Mouse (Mus musculus) intestine, embryonic 15.5 days (tissue): ENCODE measurements at regions not wholly inside any gene's neighbourhood (a gene's known extent, or its start where the extent isn't known, plus 50 kb on each side); places are given as distances from the start of the nearest gene placed in this dataset.
"Not testable (repeated sequence)": the region's sequence is repeated elsewhere in the genome, so short reads cannot be mapped to it uniquely, and the experiment has no call there.

ENCODE experiments used
- ATAC-seq: fragments of 200-750 bp; cut with Nextera tagmentation; 2 replicates; pipeline ENCODE4 v1.8.0; 2017; ENCODE audit warnings: moderate TSS enrichment, moderate library complexity
- H3K27ac ChIP-seq: fragments of 300-500 bp; sonication (generic); 2 replicates; pipeline ENCODE4 v1.5.1; 2015; ENCODE audit warnings: mild to moderate bottlenecking, inconsistent platforms
- H3K27me3 ChIP-seq: fragments of 300-500 bp; sonication (generic); replicated peaks from 2 replicates; pipeline ENCODE4 v1.6.1; 2015; ENCODE audit warnings: inconsistent platforms
- H3K36me3 ChIP-seq: fragments of 300-500 bp; sonication (generic); 2 replicates; pipeline ENCODE4 v1.6.1; 2015; ENCODE audit warnings: inconsistent platforms
- H3K4me1 ChIP-seq: fragments of 300-500 bp; sonication (generic); replicated peaks from 2 replicates; pipeline ENCODE4 v1.6.1; 2015; ENCODE audit warnings: inconsistent platforms
- H3K4me2 ChIP-seq: fragments of 300-500 bp; sonication (generic); replicated peaks from 2 replicates; pipeline ENCODE4 v1.6.1; 2015; ENCODE audit warnings: mild to moderate bottlenecking, inconsistent platforms
- H3K4me3 ChIP-seq: fragments of 300-500 bp; sonication (generic); replicated peaks from 2 replicates; pipeline ENCODE4 v1.5.1; 2015; ENCODE audit warnings: inconsistent platforms
- H3K9ac ChIP-seq: fragments of 300-500 bp; sonication (generic); 2 replicates; pipeline ENCODE4 v1.6.1; 2015; ENCODE audit warnings: inconsistent platforms
- H3K9me3 ChIP-seq: fragments of 300-500 bp; sonication (generic); 2 replicates; pipeline ENCODE4 v1.6.1; 2016; ENCODE audit warnings: inconsistent platforms
- WGBS: fragments of 180-500 bp; shearing (Covaris S2); methylation state at CpG from one replicate; pipeline ENCODE4 v1.1.7; 2015; 5-methylcytosine and 5-hydroxymethylcytosine counted together

GRCm38 (mm10) chr7:73688451-73688850, 51.7 kb upstream of the Fam174b start:
- WGBS, result 73% methylated on average over 7 of the region's 7 CpGs
- no peak for ATAC-seq
- Histone ChIP-seq H3K4me3 (no peak overlapping the region), H3K9me3 (no peaks in the 10 kb centered on the region), H3K27me3 (no peaks in the 10 kb centered on the region), H3K4me1 (no peaks in the 10 kb centered on the region), H3K4me2 (no peak overlapping the region), H3K9ac (no peak overlapping the region), H3K27ac (no peak overlapping the region), H3K36me3 (no peaks in the 10 kb centered on the region)

- H3K36me3 ChIP-seq, H3K27ac ChIP-seq, ATAC-seq, H3K4me2 ChIP-seq, H3K4me1 ChIP-seq, H3K27me3 ChIP-seq, H3K4me3 ChIP-seq, H3K9ac ChIP-seq, H3K9me3 ChIP-seq: not testable (repeated sequence)
- 94% methylated on average over 17 of the region's 17 CpGs for WGBS
These were observed 53.9 kb upstream of the Fam174b start for GRCm38 (mm10) chr7:73686245-73686644.

- WGBS, result 77% methylated on average over 5 of the region's 5 CpGs
- Histone ChIP-seq H3K27me3 (no peaks in the 10 kb centered on the region), H3K9ac (no peak overlapping the region), H3K36me3 (no peaks in the 10 kb centered on the region), H3K4me1 (no peaks in the 10 kb centered on the region), H3K4me3 (no peak overlapping the region), H3K4me2 (no peak overlapping the region), H3K27ac (no peak overlapping the region), H3K9me3 (no peaks in the 10 kb centered on the region)
- no peak for ATAC-seq
These were observed 57.3 kb upstream of the Fam174b start for GRCm38 (mm10) chr7:73682756-73683155.

DNA sequence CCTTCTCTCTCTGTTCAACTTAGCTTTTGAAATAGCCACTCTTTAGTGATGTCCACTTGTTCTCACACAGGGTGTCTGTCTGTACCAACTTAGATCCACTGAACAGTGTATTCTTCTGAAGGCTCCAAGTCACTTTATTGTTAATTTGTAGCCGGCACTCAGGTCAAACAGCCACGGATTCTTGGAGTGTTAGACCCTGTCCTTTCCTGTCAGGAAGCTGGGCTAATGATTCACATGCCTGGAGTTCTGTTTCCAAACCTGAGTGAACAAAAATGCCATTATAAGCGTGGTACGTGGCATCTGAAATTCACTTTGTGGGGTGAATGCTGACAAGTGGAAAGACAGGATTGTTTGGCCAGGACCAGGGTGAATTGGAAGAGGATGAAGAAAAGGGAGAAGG, 69.5 kb upstream of the Fam174b start:
- WGBS, result 34% methylated on average over 4 of the region's 4 CpGs
- no peaks in the 10 kb centered on the region for H3K4me1 ChIP-seq
- no peaks in the 10 kb centered on the region for H3K36me3 ChIP-seq
- no peaks in the 10 kb centered on the region for H3K27me3 ChIP-seq
- H3K4me3 ChIP-seq, result no peak overlapping the region
- no peak overlapping the region for H3K9ac ChIP-seq
- no peak overlapping the region for H3K27ac ChIP-seq
- ATAC-seq, result no peak
- H3K4me2 ChIP-seq, result no peak overlapping the region
- no peaks in the 10 kb centered on the region for H3K9me3 ChIP-seq

DNA sequence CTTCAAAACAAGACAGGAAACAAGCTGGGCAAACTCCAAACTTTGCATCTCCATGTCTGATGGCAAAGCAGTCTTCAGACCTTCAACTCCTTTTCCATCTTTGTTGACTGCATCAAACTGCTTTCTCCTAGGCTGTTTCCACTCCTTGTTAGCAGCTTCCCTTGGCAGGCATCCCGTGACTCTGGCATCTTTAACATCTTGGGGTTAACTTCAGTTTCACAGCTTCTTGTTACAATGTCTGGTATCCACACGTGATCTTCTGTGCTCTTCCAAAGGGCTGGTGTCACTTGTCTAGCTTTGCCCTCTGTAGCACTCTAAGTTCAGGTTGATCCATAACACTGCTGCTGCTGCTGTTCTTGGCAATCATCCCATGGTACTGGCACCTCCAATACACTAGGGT, 71.3 kb upstream of the Fam174b start:
- WGBS, result 61% methylated on average over 2 of the region's 2 CpGs
- H3K4me1 ChIP-seq, result no peaks in the 10 kb centered on the region
- no peaks in the 10 kb centered on the region for H3K27me3 ChIP-seq
- no peak overlapping the region for H3K27ac ChIP-seq
- H3K9ac ChIP-seq, result no peak overlapping the region
- no peaks in the 10 kb centered on the region for H3K9me3 ChIP-seq
- no peak overlapping the region for H3K4me2 ChIP-seq
- no peak overlapping the region for H3K4me3 ChIP-seq
- no peaks in the 10 kb centered on the region for H3K36me3 ChIP-seq
- ATAC-seq, result no peak

- Histone ChIP-seq H3K27ac (no peak overlapping the region), H3K9ac (no peak overlapping the region), H3K9me3 (no peaks in the 10 kb centered on the region), H3K4me1 (no peaks in the 10 kb centered on the region), H3K4me3 (no peak overlapping the region), H3K27me3 (no peaks in the 10 kb centered on the region), H3K4me2 (no peak overlapping the region), H3K36me3 (no peaks in the 10 kb centered on the region)
- WGBS, result 69% methylated on average over 14 of the region's 14 CpGs
- ATAC-seq, result no peak
These were observed 73.0 kb upstream of the Fam174b start for GRCm38 (mm10) chr7:73666921-73667675.

DNA sequence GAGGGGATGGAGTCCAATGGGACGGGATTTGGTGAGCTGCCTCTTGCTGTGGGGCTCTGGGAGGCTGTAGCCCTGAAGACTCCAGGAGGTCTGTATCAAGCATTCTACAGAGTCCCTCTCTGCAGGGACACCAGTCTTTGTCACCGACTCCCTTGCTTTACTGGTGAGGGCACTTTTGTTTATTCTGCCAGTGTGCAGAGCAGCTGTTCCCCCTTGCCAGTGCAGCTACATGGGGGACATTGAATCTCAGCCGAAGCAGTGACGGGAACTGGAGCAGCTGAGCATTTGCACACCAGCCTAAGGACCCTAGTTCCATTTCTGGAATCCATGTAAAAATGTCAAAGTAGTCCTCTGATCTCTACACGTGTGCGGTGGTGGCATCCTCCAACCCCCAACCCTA, 75.1 kb upstream of the Fam174b start:
- Histone ChIP-seq H3K9me3 (no peaks in the 10 kb centered on the region), H3K27me3 (no peaks in the 10 kb centered on the region), H3K27ac (no peak overlapping the region), H3K4me2 (no peak overlapping the region), H3K4me3 (no peak overlapping the region), H3K36me3 (no peaks in the 10 kb centered on the region), H3K9ac (no peak overlapping the region), H3K4me1 (no peaks in the 10 kb centered on the region)
- WGBS, result 72% methylated on average over 6 of the region's 6 CpGs
- ATAC-seq, result no peak

GRCm38 (mm10) chr7:73662536-73662935, 77.6 kb upstream of the Fam174b start:
- no peak overlapping the region for H3K27ac ChIP-seq
- no peak overlapping the region for H3K9ac ChIP-seq
- H3K9me3 ChIP-seq, result no peaks in the 10 kb centered on the region
- H3K36me3 ChIP-seq, result no peaks in the 10 kb centered on the region
- H3K4me2 ChIP-seq, result no peak overlapping the region
- H3K4me3 ChIP-seq, result no peak overlapping the region
- WGBS, result 69% methylated on average over 9 of the region's 9 CpGs
- no peaks in the 10 kb centered on the region for H3K4me1 ChIP-seq
- no peak for ATAC-seq
- H3K27me3 ChIP-seq, result no peaks in the 10 kb centered on the region

- no peaks in the 10 kb centered on the region for H3K36me3 ChIP-seq
- no peak overlapping the region for H3K4me3 ChIP-seq
- no peaks in the 10 kb centered on the region for H3K27me3 ChIP-seq
- H3K9ac ChIP-seq, result no peak overlapping the region
- no peak overlapping the region for H3K27ac ChIP-seq
- peaks cover 5% of the 10 kb centered on the region; the same call in 1 of the 2 replicates for H3K4me1 ChIP-seq
- no peak overlapping the region for H3K4me2 ChIP-seq
- H3K9me3 ChIP-seq, result no peaks in the 10 kb centered on the region
- WGBS, result 91% methylated on average over 3 of the region's 3 CpGs
- no peak for ATAC-seq
These were observed 78.2 kb upstream of the Fam174b start for GRCm38 (mm10) chr7:73661901-73662300.

GRCm38 (mm10) chr7:73659551-73659950, 80.6 kb upstream of the Fam174b start:
- Histone ChIP-seq H3K4me2 (no peak overlapping the region), H3K27me3 (no peaks in the 10 kb centered on the region), H3K9me3 (no peaks in the 10 kb centered on the region), H3K27ac (no peak overlapping the region), H3K9ac (no peak overlapping the region), H3K36me3 (no peaks in the 10 kb centered on the region), H3K4me1 (peaks cover 5% of the 10 kb centered on the region; the same call in 1 of the 2 replicates), H3K4me3 (no peak overlapping the region)
- 83% methylated on average over 5 of the region's 5 CpGs for WGBS
- ATAC-seq, result no peak

GRCm38 (mm10) chr7:73657283-73657682, 82.8 kb upstream of the Fam174b start:
- no peak for ATAC-seq
- no peak overlapping the region for H3K4me3 ChIP-seq
- H3K27ac ChIP-seq, result no peak overlapping the region
- no peaks in the 10 kb centered on the region for H3K27me3 ChIP-seq
- no peak overlapping the region for H3K4me2 ChIP-seq
- no peaks in the 10 kb centered on the region for H3K9me3 ChIP-seq
- H3K36me3 ChIP-seq, result no peaks in the 10 kb centered on the region
- WGBS, result 38% methylated on average over 7 of the region's 7 CpGs
- H3K4me1 ChIP-seq, result peaks cover 6% of the 10 kb centered on the region; the same call in 1 of the 2 replicates
- no peak overlapping the region for H3K9ac ChIP-seq

DNA sequence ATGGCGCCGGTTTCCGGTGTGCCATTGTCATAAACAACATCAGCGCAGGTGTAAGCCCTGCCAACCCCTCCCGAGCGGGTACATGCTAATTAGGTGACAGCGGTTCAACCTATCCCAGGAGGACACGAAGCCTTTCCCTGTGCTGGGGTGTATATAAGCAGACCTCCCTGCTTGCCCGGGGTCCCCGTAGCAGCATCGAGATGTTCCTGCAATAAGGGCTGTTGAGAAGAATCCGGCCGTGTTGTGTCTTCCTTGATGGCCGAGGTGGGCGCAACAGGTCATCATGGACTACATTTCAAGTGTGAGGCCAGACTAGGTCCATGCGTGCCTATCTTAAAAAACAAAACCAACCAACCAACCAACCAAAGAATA, 83.7 kb upstream of the Fam174b start:
- not testable (repeated sequence) for H3K9me3 ChIP-seq, H3K27me3 ChIP-seq, ATAC-seq, H3K36me3 ChIP-seq, H3K9ac ChIP-seq, H3K27ac ChIP-seq, H3K4me1 ChIP-seq, H3K4me3 ChIP-seq, H3K4me2 ChIP-seq
- 92% methylated on average over 16 of the region's 16 CpGs for WGBS

DNA sequence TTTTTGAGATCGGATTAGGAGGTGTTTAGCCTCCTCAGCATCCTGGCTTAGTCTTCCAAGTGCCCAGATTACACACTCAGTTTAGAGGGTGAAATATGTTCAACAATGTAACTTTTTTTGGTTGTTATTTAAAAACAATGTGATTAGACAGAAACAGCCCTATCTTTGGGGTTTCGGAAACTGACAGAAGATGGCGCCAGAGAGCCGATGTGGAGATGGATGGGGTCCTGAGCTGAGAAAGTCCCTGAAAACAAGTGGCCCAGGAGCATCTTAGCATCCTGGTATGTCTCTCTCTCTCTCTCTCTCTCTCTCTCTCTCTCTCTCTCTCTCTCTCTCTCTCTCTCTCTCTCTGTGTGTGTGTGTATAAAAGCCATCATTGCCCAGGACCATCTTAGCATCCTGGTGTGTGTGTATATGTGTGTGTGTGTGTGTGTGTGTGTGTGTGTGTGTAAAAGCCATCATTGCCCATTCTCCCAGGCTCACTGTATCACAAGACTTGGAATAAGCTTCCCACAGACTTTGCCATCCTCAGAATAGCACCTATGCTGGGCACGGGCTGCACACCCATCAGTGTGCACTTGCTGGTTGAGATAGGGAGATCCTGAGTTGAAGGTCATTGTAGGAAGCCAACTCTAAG, 84.2 kb upstream of the Fam174b start:
- no peak for ATAC-seq
- H3K9me3 ChIP-seq, result no peaks in the 10 kb centered on the region
- 24% methylated on average over 5 of the region's 5 CpGs for WGBS

More for the DNA sequence above, 84.2 kb upstream of the Fam174b start:
- H3K4me3 ChIP-seq, result no peak overlapping the region
- no peaks in the 10 kb centered on the region for H3K27me3 ChIP-seq
- H3K9ac ChIP-seq, result no peak overlapping the region
- H3K4me1 ChIP-seq, result peaks cover 6% of the 10 kb centered on the region; the same call in 1 of the 2 replicates
- no peak overlapping the region for H3K4me2 ChIP-seq
- no peak overlapping the region for H3K27ac ChIP-seq
- no peaks in the 10 kb centered on the region for H3K36me3 ChIP-seq
